Mouse (Mus musculus) right cerebral cortex, postnatal 14 days (tissue): ENCODE measurements around the gene Defb9.
"Not testable (repeated sequence)": the region's sequence is repeated elsewhere in the genome, so short reads cannot be mapped to it uniquely, and the experiment has no call there.

Experiments used
- DNase-seq: peaks from one replicate; pipeline ENCODE4 v3.0.0; 2022

Defb9 gene

GRCm38 (mm10) chr8:21885321-21885720 lies at the start of gene Defb9:
Defb9 (minus strand) TSS chr8:21885421.
- DNase-seq: not testable (repeated sequence)

GRCm38 (mm10) chr8:21932610-21933009 lies 47.4 kb upstream of the Defb9 start, which contains the start of gene Defb15:
Defb15 (minus strand) TSS chr8:21932710.
- DNase-seq: no peak

- DNase-seq: not testable (repeated sequence)
Measured at GRCm38 (mm10) chr8:21930754-21931153, 45.5 kb upstream of the Defb9 start.

DNA sequence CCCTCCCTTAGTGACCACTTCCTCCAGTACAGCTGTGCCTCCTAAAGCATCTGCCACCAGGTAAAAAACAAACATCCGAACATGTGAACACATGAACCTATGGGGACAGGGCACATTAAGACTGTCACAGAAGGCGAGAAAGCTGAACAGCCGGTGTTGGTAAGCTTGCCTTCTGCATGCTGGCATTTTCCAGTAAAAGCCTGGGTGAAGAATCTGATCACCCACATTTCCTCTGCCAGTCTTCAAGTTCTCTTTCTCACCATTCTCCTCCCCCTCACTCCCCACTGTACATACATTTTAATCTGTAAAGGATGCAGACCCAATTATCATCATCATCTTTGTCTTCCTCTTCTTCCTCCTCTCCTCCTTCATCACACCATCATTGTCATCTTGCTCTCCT lies 30.4 kb upstream of the Defb9 start:
- DNase-seq: no peak

GRCm38 (mm10) chr8:21912554-21912953 lies 27.3 kb upstream of the Defb9 start:
- no peak for DNase-seq

- DNase-seq: no peak
Measured at GRCm38 (mm10) chr8:21911931-21912330, 26.7 kb upstream of the Defb9 start.

DNA sequence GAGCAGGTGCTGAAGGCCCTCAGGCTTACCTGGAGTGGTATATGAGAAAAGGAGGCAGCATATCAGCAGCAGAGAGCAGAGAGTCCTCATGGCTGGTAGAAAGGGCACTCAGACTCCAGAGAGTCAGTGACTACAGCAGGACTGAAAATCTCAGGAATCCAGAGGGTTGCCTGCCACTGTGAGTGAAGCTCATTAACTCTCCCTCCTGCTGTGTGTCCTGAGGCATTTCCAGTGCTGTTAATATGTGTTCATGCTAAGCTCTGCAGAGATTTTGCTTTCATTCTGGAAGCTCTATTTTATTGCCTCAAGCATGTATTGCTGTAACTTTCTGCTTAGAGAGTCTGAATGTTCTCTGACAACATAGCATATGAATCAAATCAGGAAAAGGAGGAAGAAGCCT lies 21.1 kb upstream of the Defb9 start, which contains the start of gene Defb11:
Gene Defb11 (minus strand): TSS at position 123 of the 400 bp plus-strand sequence.
- DNase-seq: not testable (repeated sequence)

DNA sequence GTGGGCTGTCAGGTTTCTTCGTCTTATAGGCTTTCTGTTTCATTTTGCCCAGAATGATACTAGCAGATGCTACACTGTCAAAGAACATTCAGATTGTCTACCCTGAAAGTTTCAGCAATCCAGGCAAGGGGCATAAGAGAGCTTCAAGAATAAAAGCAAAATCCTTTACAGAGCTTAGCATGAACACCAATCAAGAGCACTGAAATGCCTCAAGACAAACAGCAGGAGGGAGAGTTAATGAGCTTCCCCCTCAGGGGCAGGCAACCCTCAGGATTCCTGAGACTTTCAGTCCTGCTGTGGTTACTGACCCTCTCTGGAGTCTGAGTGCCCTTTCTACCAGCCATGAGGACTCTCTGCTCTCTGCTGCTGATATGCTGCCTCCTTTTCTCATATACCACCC lies 26.6 kb downstream of the Defb9 start, which contains the start of gene Defb10:
Gene Defb10 (plus strand): TSS at position 316 of the 400 bp plus-strand sequence.
- DNase-seq: not testable (repeated sequence)
